Mouse (Mus musculus) layer of hippocampus, postnatal 10 days (tissue): ENCODE data around the gene Kcns1. TPM values are rescaled to one million over a fixed set of nuclear protein-coding genes. Genes with fewer than 3 reads are reported as not detected.

Experiments used
- DNase-seq, 2 experiments: peaks; one replicate each; pipeline ENCODE4 v3.0.0; 2021; ENCODE audit warnings: low spot score in 2 of 2
- total RNA-seq, 2 experiments: library from RNA; stranded (reverse); gene quantifications; 2 replicates each; pipeline ENCODE4 v1.2.3; 2021

The Kcns1 gene
- total RNA-seq, 2 experiments from 2014 or later, result 6.5 to 7.7 TPM

DNA sequence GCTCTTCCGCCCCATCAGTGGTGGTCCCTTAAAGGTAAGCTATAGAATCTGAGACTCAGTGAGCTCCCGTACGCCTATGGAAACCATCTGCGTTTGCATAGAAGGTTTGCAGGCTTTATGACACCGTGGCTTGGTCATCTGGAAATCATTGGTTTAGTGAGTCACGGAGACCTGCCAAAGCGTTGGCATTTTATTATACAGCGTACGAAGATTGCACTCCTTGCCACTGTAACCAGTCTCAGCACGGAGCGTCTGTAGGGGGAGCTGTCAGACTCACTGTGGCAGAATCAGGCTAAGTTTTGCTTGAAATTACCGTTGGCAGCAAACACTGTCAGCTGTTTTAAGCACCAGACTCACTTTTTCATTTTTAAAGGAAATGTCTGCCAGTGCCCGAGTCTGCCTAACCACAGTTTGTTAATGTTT is 44.4 kb downstream of the Kcns1 start:
- peak; percentile 68 to 76 for DNase-seq

DNA sequence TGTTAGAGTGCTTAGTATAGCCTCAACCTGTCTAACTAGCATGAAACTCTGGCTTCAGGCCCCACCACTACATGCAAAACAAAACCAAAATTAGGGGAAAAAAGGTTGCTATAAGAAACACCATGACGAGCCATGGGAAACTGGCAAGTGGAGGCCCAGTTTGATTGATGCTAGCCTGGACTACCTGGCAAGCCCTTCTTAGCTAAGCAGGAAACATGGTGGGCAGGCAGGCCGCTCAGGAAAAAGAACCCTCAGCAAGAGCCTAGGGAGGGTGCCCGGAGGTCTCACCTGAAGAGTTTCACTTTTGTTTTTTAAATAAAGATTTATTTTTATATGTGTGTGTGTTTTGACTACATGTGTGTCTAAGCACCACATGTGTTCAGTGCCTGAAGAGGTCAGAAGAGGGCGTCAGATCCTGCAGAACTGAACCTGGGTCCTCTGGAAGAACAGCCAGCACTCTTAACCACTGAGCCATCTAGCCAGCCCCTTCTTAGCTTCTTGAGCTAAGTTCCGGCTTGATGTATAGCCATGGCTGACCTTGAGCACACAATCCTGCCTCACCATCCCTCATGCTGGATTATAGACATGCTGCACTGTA is 47.6 kb downstream of the Kcns1 start:
- no peak for DNase-seq

DNA sequence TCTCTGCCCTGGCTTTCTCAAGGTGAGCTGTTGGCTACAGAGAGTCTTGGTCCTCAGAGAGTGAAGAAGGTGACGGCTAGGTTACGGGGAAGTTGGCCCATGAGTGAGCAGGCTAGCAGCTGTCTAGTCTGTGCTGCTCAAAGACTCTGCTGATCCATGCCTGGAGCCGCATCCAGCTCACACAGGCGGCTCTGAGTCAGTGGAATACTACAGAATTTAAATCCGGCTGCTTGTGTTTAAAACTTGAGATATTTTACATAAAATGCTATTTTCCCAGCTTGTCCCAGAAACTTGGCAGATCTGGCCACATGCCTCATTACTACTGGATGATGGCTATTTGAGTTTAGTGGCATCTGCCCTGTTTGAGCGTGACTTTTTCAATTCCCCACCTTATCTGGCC is 51.4 kb downstream of the Kcns1 start:
- no peak for DNase-seq

- no peak for DNase-seq
Observed at GRCm38 (mm10) chr2:164115531-164115930, 55.4 kb downstream of the Kcns1 start.

DNA sequence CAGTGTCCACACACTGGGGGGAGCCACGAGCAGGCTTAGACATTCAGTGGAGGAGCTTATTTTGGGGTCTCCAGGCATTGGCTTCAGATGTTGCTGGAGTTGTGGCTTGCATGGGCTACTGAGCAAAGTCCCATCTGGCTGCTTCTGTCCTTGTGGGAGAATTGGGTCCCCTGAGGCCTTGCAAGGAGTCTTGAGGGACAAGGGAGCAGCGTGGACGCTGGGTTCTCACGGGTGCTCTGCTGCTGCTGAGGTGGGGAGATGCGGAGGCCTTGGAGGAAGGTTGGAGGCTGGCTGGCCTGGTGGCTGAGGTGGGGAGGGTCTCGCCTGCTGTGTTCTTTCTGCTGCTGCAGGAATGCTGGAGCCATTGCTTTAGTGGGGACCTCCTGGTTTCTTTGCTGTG is 56.9 kb downstream of the Kcns1 start:
- no peak for DNase-seq

Other genes with a start within 250 kb of the Kcns1 start
- gene Ywhab, start 176.2 kb downstream of the Kcns1 start, total RNA-seq, result 100 to 1,000 TPM; 562 to 599 TPM
- gene Pabpc1l, start 145.7 kb downstream of the Kcns1 start, total RNA-seq, result 1 to 10 TPM; 1.7 TPM
- 10 to 100 TPM; 36.7 to 41.4 TPM for gene Stk4, start 100.8 kb downstream of the Kcns1 start, total RNA-seq
- gene Tomm34, start 99.9 kb downstream of the Kcns1 start, total RNA-seq, result 10 to 100 TPM; 41.8 to 43.6 TPM
- not detected for gene Wfdc5, start 11.6 kb upstream of the Kcns1 start, total RNA-seq
- gene Wfdc12, start 19.5 kb upstream of the Kcns1 start, total RNA-seq, result not detected
- gene Wfdc15a, start 29.0 kb upstream of the Kcns1 start, total RNA-seq, result not detected
- gene Wfdc15b, start 50.5 kb upstream of the Kcns1 start, total RNA-seq, result not detected
- not detected for gene Svs2, start 67.4 kb upstream of the Kcns1 start, total RNA-seq
- gene Svs3b, start 85.5 kb upstream of the Kcns1 start, total RNA-seq, result not detected
- not detected for gene Svs4, start 107.3 kb upstream of the Kcns1 start, total RNA-seq
- gene Svs3a, start 118.2 kb upstream of the Kcns1 start, total RNA-seq, result not detected
- not detected for gene Svs6, start 145.6 kb upstream of the Kcns1 start, total RNA-seq
- gene Svs5, start 161.6 kb upstream of the Kcns1 start, total RNA-seq, result not detected
- 1 to 10 TPM; 1.0 to 1.4 TPM for gene Slpi, start 218.0 kb upstream of the Kcns1 start, total RNA-seq
- gene Rbpjl, start 232.0 kb upstream of the Kcns1 start, total RNA-seq, result under 1 TPM; 0.38 to 0.48 TPM
- gene Matn4, start 234.0 kb upstream of the Kcns1 start, total RNA-seq, result 10 to 100 TPM; 20.4 to 25.9 TPM